Mouse (Mus musculus) forebrain, embryonic 13.5 days (tissue): Measurements from ENCODE around the gene Akr1c13. TPM values are rescaled to one million over a fixed set of nuclear protein-coding genes. Genes with fewer than 3 reads are reported as not detected.
A peak's percentile ranks its signal among the peaks of the same experiment; 100 is the strongest.
"Not testable (repeated sequence)": the region's sequence is repeated elsewhere in the genome, so short reads cannot be mapped to it uniquely, and the experiment has no call there.

Source experiments
- ATAC-seq: fragments of 200-750 bp; cut with Nextera tagmentation; 2 replicates; pipeline ENCODE4 v1.8.0; 2017
- H3K27ac ChIP-seq: fragments of 300-500 bp; sonication (generic); 2 replicates; pipeline ENCODE4 v1.5.1; 2015; ENCODE audit warnings: inconsistent platforms, mild to moderate bottlenecking, moderate library complexity
- H3K27me3 ChIP-seq: fragments of 300-500 bp; sonication (generic); 2 replicates; pipeline ENCODE4 v1.6.1; 2015; ENCODE audit warnings: mild to moderate bottlenecking, inconsistent platforms
- H3K36me3 ChIP-seq: fragments of 300-500 bp; sonication (generic); 2 replicates; pipeline ENCODE4 v1.6.1; 2015; ENCODE audit warnings: mild to moderate bottlenecking, inconsistent platforms; ENCODE audit not compliant: poor library complexity, severe bottlenecking
- H3K4me1 ChIP-seq: fragments of 300-500 bp; sonication (generic); 2 replicates; pipeline ENCODE4 v1.6.1; 2015; ENCODE audit warnings: inconsistent platforms
- H3K4me2 ChIP-seq: fragments of 300-500 bp; sonication (generic); 2 replicates; pipeline ENCODE4 v1.6.1; 2015; ENCODE audit warnings: inconsistent platforms, mild to moderate bottlenecking, moderate library complexity
- H3K4me3 ChIP-seq: fragments of 300-500 bp; sonication (generic); 2 replicates; pipeline ENCODE4 v1.5.1; 2015; ENCODE audit warnings: mild to moderate bottlenecking, inconsistent platforms
- H3K9ac ChIP-seq: fragments of 300-500 bp; sonication (generic); 2 replicates; pipeline ENCODE4 v1.6.1; 2015; ENCODE audit warnings: mild to moderate bottlenecking, inconsistent platforms
- H3K9me3 ChIP-seq: fragments of 300-500 bp; sonication (generic); replicated peaks from 2 replicates; pipeline ENCODE4 v1.6.1; 2016; ENCODE audit warnings: inconsistent platforms
- WGBS: fragments of 180-500 bp; shearing (Covaris S2); methylation state at CpG from one replicate; pipeline ENCODE4 v1.1.7; 2015; 5-methylcytosine and 5-hydroxymethylcytosine counted together
- polyA plus RNA-seq: library from polyadenylated mRNA; unstranded; fragments of >200 nt; fragmentation: Nextera tagmentation; extraction: Ambion mirVana; gene quantifications from 2 replicates; pipeline ENCODE4 v1.2.1, GENCODE M21; 2015

The Akr1c13 gene
- polyA plus RNA-seq, 1 experiment from 2014 or later: 2.0 TPM

- Histone ChIP-seq H3K4me3 (no peak overlapping the region), H3K9me3 (no peaks in the 10 kb centered on the region), H3K27me3 (no peaks in the 10 kb centered on the region), H3K36me3 (no peaks in the 10 kb centered on the region), H3K9ac (no peak overlapping the region), H3K4me2 (no peak overlapping the region), H3K27ac (no peak overlapping the region), H3K4me1 (no peaks in the 10 kb centered on the region)
- 42% methylated on average over 1 of the region's 1 CpGs for WGBS
- no peak for ATAC-seq
Measured at GRCm38 (mm10) chr13:4206147-4206903, 15.4 kb downstream of the Akr1c13 start.

GRCm38 (mm10) chr13:4211560-4212299 is 20.8 kb downstream of the Akr1c13 start:
- ATAC-seq: no peak
- Histone ChIP-seq H3K9me3 (0 out of 2 replicates have a peak, but pooled peaks cover 2% of the 10 kb centered on the region), H3K4me3 (no peak overlapping the region), H3K27ac (no peak overlapping the region), H3K36me3 (no peaks in the 10 kb centered on the region), H3K4me1 (no peaks in the 10 kb centered on the region), H3K27me3 (no peaks in the 10 kb centered on the region), H3K4me2 (no peak overlapping the region), H3K9ac (no peak overlapping the region)
- WGBS: 67% methylated on average over 18 of the region's 20 CpGs

- WGBS: 43% methylated on average over 3 of the region's 3 CpGs
- Histone ChIP-seq H3K9ac (no peak overlapping the region), H3K4me2 (no peak overlapping the region), H3K27me3 (no peaks in the 10 kb centered on the region), H3K27ac (no peak overlapping the region), H3K36me3 (no peaks in the 10 kb centered on the region), H3K9me3 (0 out of 2 replicates have a peak, but pooled peaks cover 2% of the 10 kb centered on the region), H3K4me1 (no peaks in the 10 kb centered on the region), H3K4me3 (no peak overlapping the region)
- no peak for ATAC-seq
Measured at GRCm38 (mm10) chr13:4212309-4212708, 21.4 kb downstream of the Akr1c13 start.

GRCm38 (mm10) chr13:4215496-4215895 is 24.5 kb downstream of the Akr1c13 start:
- H3K36me3 ChIP-seq, H3K9ac ChIP-seq, H3K4me3 ChIP-seq, ATAC-seq, H3K9me3 ChIP-seq, H3K27ac ChIP-seq, H3K27me3 ChIP-seq, H3K4me2 ChIP-seq, H3K4me1 ChIP-seq: not testable (repeated sequence)
- 76% methylated on average over 1 of the region's 1 CpGs for WGBS

- no peaks in the 10 kb centered on the region for H3K36me3 ChIP-seq
- no peak within 1 kb of the TSS for H3K9ac ChIP-seq
- H3K4me2 ChIP-seq: no peak within 1 kb of the TSS
- 67% methylated on average over 1 of the region's 1 CpGs for WGBS
- ATAC-seq: no peak
- H3K27me3 ChIP-seq: no peaks in the 10 kb centered on the region
- H3K4me1 ChIP-seq: no peaks in the 10 kb centered on the region
- H3K27ac ChIP-seq: no peak within 1 kb of the TSS
- no peaks in the 10 kb centered on the region for H3K9me3 ChIP-seq
- no peak within 1 kb of the TSS for H3K4me3 ChIP-seq
Measured at GRCm38 (mm10) chr13:4228441-4228840, 37.5 kb downstream of the Akr1c13 start, which contains the start of gene Akr1c19. TSS of gene Akr1c19 (plus strand) at chr13:4228700.

- no peaks in the 10 kb centered on the region for H3K4me1 ChIP-seq
- WGBS: 94% methylated on average over 8 of the region's 8 CpGs
- H3K9ac ChIP-seq: no peak overlapping the region
- no peaks in the 10 kb centered on the region for H3K36me3 ChIP-seq
- H3K9me3 ChIP-seq: no peaks in the 10 kb centered on the region
- no peak overlapping the region for H3K4me3 ChIP-seq
- H3K27ac ChIP-seq: no peak overlapping the region
- no peak for ATAC-seq
- H3K27me3 ChIP-seq: no peaks in the 10 kb centered on the region
- H3K4me2 ChIP-seq: no peak overlapping the region
Measured at GRCm38 (mm10) chr13:4230841-4231623, 40.1 kb downstream of the Akr1c13 start.

GRCm38 (mm10) chr13:4233135-4233534 is 42.2 kb downstream of the Akr1c13 start:
- Histone ChIP-seq H3K4me3 (no peak overlapping the region), H3K9ac (no peak overlapping the region), H3K27ac (no peak overlapping the region), H3K4me1 (no peaks in the 10 kb centered on the region), H3K36me3 (no peaks in the 10 kb centered on the region), H3K27me3 (no peaks in the 10 kb centered on the region), H3K4me2 (no peak overlapping the region), H3K9me3 (no peaks in the 10 kb centered on the region)
- WGBS: 76% methylated on average over 1 of the region's 1 CpGs
- no peak for ATAC-seq

GRCm38 (mm10) chr13:4233536-4234172 is 42.7 kb downstream of the Akr1c13 start:
- Histone ChIP-seq H3K4me1 (no peaks in the 10 kb centered on the region), H3K9me3 (no peaks in the 10 kb centered on the region), H3K4me3 (no peak overlapping the region), H3K36me3 (no peaks in the 10 kb centered on the region), H3K27ac (no peak overlapping the region), H3K4me2 (no peak overlapping the region), H3K9ac (no peak overlapping the region), H3K27me3 (no peaks in the 10 kb centered on the region)
- no peak for ATAC-seq
- 88% methylated on average over 3 of the region's 3 CpGs for WGBS

- Histone ChIP-seq H3K4me3 (peak overlapping the region; percentile 37), H3K27me3 (no peaks in the 10 kb centered on the region), H3K9me3 (no peaks in the 10 kb centered on the region), H3K36me3 (no peaks in the 10 kb centered on the region), H3K9ac (peak overlapping the region; percentile 61), H3K4me2 (peak overlapping the region; percentile 60), H3K4me1 (no peaks in the 10 kb centered on the region), H3K27ac (no peak overlapping the region)
- peak; percentile 95 for ATAC-seq
- WGBS: under 1% methylated on average over 13 of the region's 13 CpGs
Measured at GRCm38 (mm10) chr13:4244861-4245559, 54.1 kb downstream of the Akr1c13 start.

GRCm38 (mm10) chr13:4249347-4249746 is 58.4 kb downstream of the Akr1c13 start:
- Histone ChIP-seq H3K27me3 (no peaks in the 10 kb centered on the region), H3K9me3 (no peaks in the 10 kb centered on the region), H3K4me3 (no peak overlapping the region), H3K4me2 (no peak overlapping the region), H3K36me3 (no peaks in the 10 kb centered on the region), H3K27ac (no peak overlapping the region), H3K9ac (no peak overlapping the region), H3K4me1 (no peaks in the 10 kb centered on the region)
- 61% methylated on average over 3 of the region's 3 CpGs for WGBS
- ATAC-seq: no peak
